Mouse (Mus musculus): ENCODE data around the gene Ciz1.

DNA sequence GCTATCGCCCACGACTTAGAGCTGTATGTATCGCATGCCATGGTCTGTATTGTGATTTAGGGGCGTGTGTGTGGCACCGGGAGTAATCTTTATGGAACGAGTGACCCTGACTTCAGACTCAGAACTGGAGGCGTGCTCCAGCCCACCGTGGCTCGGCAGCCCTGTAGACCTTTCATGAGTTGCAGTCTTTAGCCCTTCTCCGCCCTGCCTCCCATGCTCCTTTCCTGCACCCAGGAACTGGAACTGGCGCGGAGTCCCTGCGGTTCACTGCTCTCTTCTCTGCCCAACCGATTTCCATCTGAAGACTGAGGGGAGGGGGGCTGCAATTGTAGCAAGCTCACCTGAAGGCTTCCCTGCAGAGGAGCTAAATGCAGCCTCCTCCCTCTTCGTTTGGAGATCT, 44.6 kb downstream of the Ciz1 start:
- TF ChIP-seq CTCF (IDR thresholded peaks at IDR 0.05; ENCODE audit: extremely low read depth, insufficient read length, insufficient replicate concordance, low read depth, low read length) = no peak
- TF ChIP-seq POLR2A (IDR thresholded peaks at IDR 0.05; ENCODE audit: low read depth, low read length) = no peak
